In the genomic region with DNA sequence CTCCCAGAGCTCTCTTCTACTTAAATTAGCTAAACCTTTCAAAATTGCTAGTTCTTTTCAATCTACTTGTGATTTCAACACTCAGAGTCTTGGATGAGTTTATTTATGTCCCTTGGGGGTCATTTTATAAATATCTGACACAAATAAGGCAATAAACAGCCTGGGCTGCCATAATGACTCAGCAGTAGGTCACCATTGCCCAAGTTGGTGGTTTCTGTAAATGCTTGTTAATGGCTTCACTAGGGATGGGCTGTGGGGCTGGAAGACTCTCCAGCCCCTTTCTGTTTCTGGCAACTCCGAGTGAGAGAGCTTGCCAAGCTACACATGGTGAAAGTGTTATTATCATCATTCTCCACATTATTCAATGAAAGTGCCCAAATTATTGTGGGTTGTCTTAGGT, we compare ENCODE assay signal across 21 mouse cellular contexts. TPM values are rescaled to one million over a fixed set of nuclear protein-coding genes. Genes with fewer than 3 reads are reported as not detected.
DNase-seq lines count a peak whose midpoint lies in the region; ATAC-seq and TF ChIP-seq lines count a peak whose summit lies in the region.
"Had no signal": no experiment of that assay in that cellular context is flagged by ENCODE, and none has a peak within 500 bp of the region (broad histone marks: within the 10 kb centered on the region; RNA-seq: fewer than 3 reads in every experiment).

No protein-coding gene starts in this region.

- no peaks in the 10 kb centered on the region for H3K27me3 ChIP-seq in midbrain, embryonic 16.5 days (ENCODE audit: control insufficient read depth, insufficient read depth, low read depth, low read length)
- no peaks in the 10 kb centered on the region for H3K27me3 ChIP-seq in lung, postnatal 0 days (replicated peaks; ENCODE audit: insufficient read depth, low read length)
- H3K27me3 ChIP-seq: forebrain, embryonic 13.5 days; heart, embryonic 12.5 days; hindbrain, embryonic 12.5 days; lung, embryonic 15.5 days; midbrain, embryonic 12.5 days had no signal

- TF ChIP-seq EP300 in lung, postnatal 0 days (IDR thresholded peaks at IDR 0.05), result no peak

- peak; percentile 29 for DNase-seq in adrenal gland, adult 2 months
- no peak for DNase-seq in adrenal gland, postnatal 25 days
- peak; percentile 35 for DNase-seq in gastrocnemius, adult 2 months
- DNase-seq in gastrocnemius, postnatal 4 days (ENCODE audit: low spot score in 2 of 2), result no peak
- DNase-seq in thymus, postnatal 36 days, result no peak
- DNase-seq in lung, postnatal 0 days (ENCODE audit: low spot score), result no peak
- DNase-seq: cerebellum, adult 11 months; kidney, adult 2 months; kidney, postnatal 10 days; layer of hippocampus, postnatal 36 days; right cerebral cortex, postnatal 25 days had no signal

- H3K9me3 ChIP-seq in midbrain, embryonic 16.5 days (replicated peaks; ENCODE audit: control insufficient read depth, low read length, poor library complexity, severe bottlenecking), result no peaks in the 10 kb centered on the region
- H3K9me3 ChIP-seq in lung, postnatal 0 days (ENCODE audit: low read length), result no peaks in the 10 kb centered on the region
- H3K9me3 ChIP-seq: embryonic facial prominence, embryonic 10.5 days; forebrain, embryonic 13.5 days; heart, embryonic 12.5 days; hindbrain, embryonic 12.5 days; lung, embryonic 15.5 days; midbrain, embryonic 12.5 days had no signal

- 81% methylated on average over 1 of the region's 1 CpGs for WGBS in midbrain, embryonic 16.5 days
- 68% methylated on average over 1 of the region's 1 CpGs for WGBS in lung, postnatal 0 days

- peak overlapping the region; percentile 38 for H3K27ac ChIP-seq in gastrocnemius, adult 2 months
- peak overlapping the region; percentile 69 for H3K27ac ChIP-seq in brown adipose tissue, adult 24 weeks (replicated peaks; ENCODE audit: low read depth, low read length)
- H3K27ac ChIP-seq in midbrain, embryonic 16.5 days (ENCODE audit: low read length), result no peak overlapping the region
- H3K27ac ChIP-seq in lung, postnatal 0 days (ENCODE audit: low read length), result no peak overlapping the region
- H3K27ac ChIP-seq: embryonic facial prominence, embryonic 10.5 days; forebrain, embryonic 13.5 days; hindbrain, embryonic 12.5 days; liver, embryonic 14.5 days; lung, embryonic 15.5 days; midbrain, embryonic 12.5 days had no signal

- no peak overlapping the region for H3K4me3 ChIP-seq in gastrocnemius, adult 2 months
- no peak overlapping the region for H3K4me3 ChIP-seq in brown adipose tissue, adult 24 weeks (ENCODE audit: insufficient read depth, low read depth, low read length)
- H3K4me3 ChIP-seq in midbrain, embryonic 16.5 days (ENCODE audit: low read depth, low read length), result no peak overlapping the region
- no peak overlapping the region for H3K4me3 ChIP-seq in lung, postnatal 0 days (ENCODE audit: low read depth, low read length)
- H3K4me3 ChIP-seq: embryonic facial prominence, embryonic 10.5 days; forebrain, embryonic 13.5 days; heart, embryonic 12.5 days; hindbrain, embryonic 12.5 days; lung, embryonic 15.5 days; midbrain, embryonic 12.5 days had no signal

- H3K36me3 ChIP-seq in midbrain, embryonic 16.5 days (ENCODE audit: control insufficient read depth, insufficient read depth, low read length), result no peaks in the 10 kb centered on the region
- H3K36me3 ChIP-seq in lung, postnatal 0 days (ENCODE audit: insufficient read depth, low read length), result no peaks in the 10 kb centered on the region
- H3K36me3 ChIP-seq: embryonic facial prominence, embryonic 10.5 days; heart, embryonic 12.5 days; hindbrain, embryonic 12.5 days; lung, embryonic 15.5 days; midbrain, embryonic 12.5 days had no signal

- peaks cover 5% of the 10 kb centered on the region; the same call in 1 of the 2 replicates for H3K4me1 ChIP-seq in brown adipose tissue, adult 24 weeks (ENCODE audit: control insufficient read depth, insufficient read depth, insufficient read length, low read length)
- no peaks in the 10 kb centered on the region for H3K4me1 ChIP-seq in midbrain, embryonic 16.5 days (ENCODE audit: control insufficient read depth, insufficient read depth, low read length)
- H3K4me1 ChIP-seq in lung, postnatal 0 days (ENCODE audit: insufficient read depth, low read depth, low read length), result no peaks in the 10 kb centered on the region
- H3K4me1 ChIP-seq: embryonic facial prominence, embryonic 10.5 days; forebrain, embryonic 13.5 days; heart, embryonic 12.5 days; hindbrain, embryonic 12.5 days; lung, embryonic 15.5 days had no signal

- ATAC-seq in midbrain, embryonic 16.5 days, result no peak
- ATAC-seq in lung, postnatal 0 days, result no peak
- ATAC-seq: forebrain, embryonic 13.5 days had no signal

- no peak for TF ChIP-seq CTCF in gastrocnemius, adult 2 months (IDR thresholded peaks at IDR 0.05)
- no peak for TF ChIP-seq CTCF in lung, postnatal 0 days (IDR thresholded peaks at IDR 0.05)

- intact Hi-C loops in gastrocnemius, adult 2 months (cut with DNase I), result no loop called here

- H3K4me2 ChIP-seq in midbrain, embryonic 16.5 days (ENCODE audit: low read length), result no peak overlapping the region
- no peak overlapping the region for H3K4me2 ChIP-seq in lung, postnatal 0 days (replicated peaks; ENCODE audit: low read depth, low read length)
- H3K4me2 ChIP-seq: forebrain, embryonic 13.5 days; heart, embryonic 12.5 days; hindbrain, embryonic 12.5 days; lung, embryonic 15.5 days; midbrain, embryonic 12.5 days had no signal

- no peak overlapping the region for H3K9ac ChIP-seq in midbrain, embryonic 16.5 days (ENCODE audit: low read depth, low read length)
- no peak overlapping the region for H3K9ac ChIP-seq in lung, postnatal 0 days (replicated peaks; ENCODE audit: low read depth)
- H3K9ac ChIP-seq: forebrain, embryonic 13.5 days; heart, embryonic 12.5 days; hindbrain, embryonic 12.5 days; liver, embryonic 14.5 days; lung, embryonic 15.5 days; midbrain, embryonic 12.5 days had no signal

RNA-seq across cellular contexts. Expression of a gene that starts 20.2 kb away (rescaled TPM):
- total RNA-seq in adrenal gland, adult 2 months (2021), result 10 to 100 TPM in 1 of 2 experiments, 1 to 10 TPM in 1; 5.8 to 10.2 TPM
- 13.5 and 14.2 TPM in 2 replicates for polyA plus RNA-seq in adrenal gland, adult 2 months (2012; rRNA removed)
- 3.8 and 8.2 TPM in 2 replicates for total RNA-seq in adrenal gland, postnatal 25 days (2021)
- total RNA-seq in gastrocnemius, adult 2 months (2021), result 10 to 100 TPM in 1 of 2 experiments, 1 to 10 TPM in 1; 8.8 to 15.3 TPM
- total RNA-seq in gastrocnemius, postnatal 4 days (2021), result 1 to 10 TPM; 7.4 to 7.8 TPM
- polyA plus RNA-seq in brown adipose tissue, adult 24 weeks (2012; ENCODE audit: insufficient read depth, insufficient read length, missing spikeins), result 7.7 and 16.1 TPM in 2 replicates
- polyA plus RNA-seq in midbrain, embryonic 16.5 days (2015; fragmentation: Nextera tagmentation; extraction: Ambion mirVana), result 15.2 and 16.2 TPM in 2 replicates
- polyA plus RNA-seq in lung, postnatal 0 days (2015; fragmentation: Nextera tagmentation; extraction: Ambion mirVana), result 8.1 and 9.1 TPM in 2 replicates
- total RNA-seq: granulocyte monocyte progenitor cell, adult 5-6 weeks had no signal

Comparison
In these comparisons a context has a peak if more than half of its experiments do, and no peak if none do; other contexts are left out.
1. DNase-seq: peak in adrenal gland, adult 2 months (single experiment) and gastrocnemius, adult 2 months (single experiment); none in adrenal gland, postnatal 25 days (single experiment), gastrocnemius, postnatal 4 days (0 of 2), thymus, postnatal 36 days (0 of 2) and lung, postnatal 0 days (single experiment).
2. H3K27ac ChIP-seq: peak in gastrocnemius, adult 2 months (single experiment) and brown adipose tissue, adult 24 weeks (single experiment); none in midbrain, embryonic 16.5 days (single experiment) and lung, postnatal 0 days (single experiment).